Mouse (Mus musculus): ENCODE data around the gene Iqce. TPM values are rescaled to one million over a fixed set of nuclear protein-coding genes. Genes with fewer than 3 reads are reported as not detected.

Iqce gene
- polyA plus RNA-seq, 1 experiment from 2014 or later = 22.3 TPM

DNA sequence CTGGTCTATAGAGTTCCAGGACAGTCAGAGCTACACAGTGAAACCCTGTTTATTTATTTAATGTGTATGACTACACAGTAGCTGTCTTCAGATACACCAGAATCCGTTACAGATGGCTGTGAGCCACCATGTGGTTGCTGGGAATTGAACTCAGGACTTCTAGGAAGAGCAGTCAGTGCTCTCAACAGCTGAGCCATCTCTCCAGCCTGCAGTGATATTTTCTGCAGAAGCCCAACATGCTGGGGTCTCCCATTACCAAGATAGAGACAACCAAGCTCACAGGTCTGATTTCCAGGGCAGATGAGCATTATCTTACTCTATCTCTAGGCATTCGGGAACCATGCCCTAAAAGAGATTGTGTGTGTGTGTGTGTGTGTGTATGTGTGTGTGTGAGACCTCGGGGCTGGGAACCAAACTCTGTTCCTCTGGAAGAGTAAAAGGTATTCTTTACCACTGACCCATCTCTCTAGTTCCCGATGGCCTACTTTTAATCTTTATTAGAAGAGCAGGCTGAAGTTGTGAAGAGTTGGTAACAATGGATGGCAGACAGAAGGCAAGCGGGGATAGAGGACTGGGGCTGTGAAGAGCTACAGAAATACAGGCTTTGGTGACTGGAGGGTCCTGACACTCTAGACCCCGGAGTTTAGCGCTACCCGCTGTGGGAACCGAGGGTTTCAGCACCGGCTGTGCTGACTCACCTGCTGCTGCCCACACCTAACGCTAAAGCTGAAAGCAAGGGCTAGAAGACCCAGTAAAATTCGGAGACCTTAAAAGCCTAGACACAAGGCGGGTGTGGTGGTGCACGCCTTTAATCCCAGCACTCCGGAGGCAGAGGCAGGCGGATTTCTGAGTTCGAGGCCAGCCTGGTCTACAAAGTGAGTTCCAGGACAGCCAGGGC, 1.6 kb upstream of the Iqce start:
- no peak for ATAC-seq (ENCODE audit: insufficient number of reproducible peaks, low FRiP score, low TSS enrichment, low read depth)
- Histone ChIP-seq H3K4me2 (peak overlapping the region; percentile 76), H3K36me3 (peaks cover 14% of the 10 kb centered on the region), H3K27me3 (no peaks in the 10 kb centered on the region), H3K9ac (no peak overlapping the region), H3K9me3 (no peaks in the 10 kb centered on the region), H3K27ac (peak overlapping the region; percentile 92), H3K4me3 (peak overlapping the region; percentile 58), H3K4me1 (peaks cover 35% of the 10 kb centered on the region)
- WGBS = 38% methylated on average over 17 of the region's 17 CpGs

DNA sequence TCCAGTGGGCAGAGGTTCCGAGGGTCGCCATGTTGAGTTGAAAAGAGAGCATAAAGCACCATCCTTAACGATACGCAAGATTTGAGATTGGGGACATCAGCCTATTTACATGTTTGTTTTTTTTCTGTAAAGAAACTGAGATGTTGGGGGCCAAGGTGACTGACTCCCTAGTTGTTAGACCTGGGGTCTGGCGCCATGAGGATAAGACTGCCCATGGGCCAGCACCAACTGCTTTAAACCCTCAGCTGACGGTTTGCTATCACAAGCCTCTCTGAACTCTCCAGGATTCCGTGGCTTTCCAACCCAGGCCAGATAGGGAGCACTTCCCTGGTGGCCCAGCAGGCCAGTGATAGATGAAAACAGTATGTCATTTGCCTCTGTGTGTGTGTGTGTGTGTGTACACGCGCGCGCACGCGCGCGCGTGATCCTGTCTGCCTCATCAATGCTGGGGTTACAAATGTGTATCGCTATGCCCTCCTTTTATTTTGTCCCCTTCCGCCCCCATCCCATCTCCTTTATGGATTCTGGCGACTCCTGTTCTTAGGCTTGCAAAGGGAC, 519 bp upstream of the Iqce start:
- no peaks in the 10 kb centered on the region for H3K27me3 ChIP-seq
- peak overlapping the region; percentile 75 for H3K4me2 ChIP-seq
- peak overlapping the region; percentile 83; the same call in 1 of the 2 replicates for H3K9ac ChIP-seq
- no peaks in the 10 kb centered on the region for H3K9me3 ChIP-seq
- peaks cover 16% of the 10 kb centered on the region for H3K36me3 ChIP-seq
- H3K27ac ChIP-seq = peak overlapping the region; percentile 91
- peak overlapping the region; percentile 90 for H3K4me3 ChIP-seq
- WGBS = 69% methylated on average over 19 of the region's 19 CpGs
- H3K4me1 ChIP-seq = peaks cover 35% of the 10 kb centered on the region
- no peak for ATAC-seq (ENCODE audit: insufficient number of reproducible peaks, low FRiP score, low TSS enrichment, low read depth)

DNA sequence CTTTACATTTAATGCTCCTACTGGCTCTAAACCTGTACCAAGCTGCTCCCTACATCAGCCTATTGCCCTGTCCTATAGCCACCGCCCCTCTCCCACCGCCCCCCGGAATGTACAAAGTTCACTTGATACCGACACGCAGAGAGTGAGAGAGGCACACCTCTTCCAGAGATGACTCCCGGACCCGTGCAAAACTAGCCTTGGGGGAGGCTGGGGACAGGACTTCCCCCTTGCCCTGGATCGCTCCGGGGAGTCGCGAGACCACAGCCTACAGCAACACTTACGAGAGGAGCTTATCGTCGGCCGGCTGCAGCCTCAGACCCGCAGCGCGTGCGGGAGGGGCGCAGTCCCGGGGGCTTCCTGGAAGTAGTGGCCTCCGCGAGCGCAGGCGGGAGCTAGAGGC, 517 bp downstream of the Iqce start:
- Histone ChIP-seq H3K9ac (peak overlapping the region; percentile 83), H3K36me3 (peaks cover 19% of the 10 kb centered on the region), H3K9me3 (no peaks in the 10 kb centered on the region), H3K27ac (peak overlapping the region; percentile 91), H3K4me1 (peaks cover 35% of the 10 kb centered on the region), H3K4me3 (peak overlapping the region; percentile 90), H3K27me3 (no peaks in the 10 kb centered on the region), H3K4me2 (peak overlapping the region; percentile 75)
- ATAC-seq (ENCODE audit: insufficient number of reproducible peaks, low FRiP score, low TSS enrichment, low read depth) = no peak
- under 1% methylated on average over 25 of the region's 25 CpGs for WGBS

DNA sequence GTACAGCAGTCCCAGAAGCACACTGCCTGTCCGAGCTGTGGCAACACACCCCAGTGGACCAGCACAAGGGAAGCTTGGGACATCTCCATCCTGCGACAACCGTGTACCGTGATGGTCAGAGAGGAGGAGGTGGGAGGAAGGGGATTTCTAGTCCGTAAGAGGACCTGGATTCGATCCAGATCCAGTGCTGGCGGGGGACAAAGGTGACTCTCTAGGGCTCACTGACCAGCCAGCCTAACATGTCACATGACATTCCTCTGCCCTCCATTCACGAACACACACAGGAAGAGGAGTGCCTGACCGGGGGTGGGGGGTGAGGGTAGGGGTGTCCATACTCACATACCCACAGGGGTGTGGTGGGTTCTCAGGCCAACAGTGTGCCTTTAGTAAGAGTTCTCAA, 2.4 kb downstream of the Iqce start:
- 82% methylated on average over 9 of the region's 9 CpGs for WGBS

DNA sequence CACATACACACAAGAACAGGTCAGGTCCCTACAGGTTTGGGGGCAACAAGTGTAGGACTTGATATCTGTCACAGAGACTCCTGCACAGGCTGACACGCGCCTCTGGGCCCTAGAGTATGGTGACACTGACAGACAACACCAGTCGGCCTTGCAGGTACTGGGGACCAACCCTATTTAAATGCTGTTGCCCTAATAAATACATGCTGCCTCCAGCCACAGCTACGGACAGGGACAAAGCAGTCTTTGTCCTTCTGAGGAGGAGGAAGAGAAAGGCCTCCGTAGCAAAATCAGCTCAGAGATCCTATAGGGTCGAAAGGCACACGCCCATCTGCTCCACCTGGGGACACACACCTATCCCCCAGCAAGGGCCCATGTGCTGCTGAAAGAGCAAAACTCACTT, 6.2 kb downstream of the Iqce start:
- peaks cover 8% of the 10 kb centered on the region for H3K4me1 ChIP-seq
- no peak overlapping the region for H3K4me2 ChIP-seq
- peaks cover 61% of the 10 kb centered on the region for H3K36me3 ChIP-seq
- H3K27me3 ChIP-seq = no peaks in the 10 kb centered on the region
- H3K4me3 ChIP-seq = no peak overlapping the region
- H3K9ac ChIP-seq = no peak overlapping the region
- no peaks in the 10 kb centered on the region for H3K9me3 ChIP-seq
- H3K27ac ChIP-seq = no peak overlapping the region
- no peak for ATAC-seq (ENCODE audit: insufficient number of reproducible peaks, low FRiP score, low TSS enrichment, low read depth)
- 85% methylated on average over 7 of the region's 7 CpGs for WGBS

More for the DNA sequence above, 2.4 kb downstream of the Iqce start:
- Histone ChIP-seq H3K27ac (no peak overlapping the region), H3K27me3 (no peaks in the 10 kb centered on the region), H3K9ac (no peak overlapping the region), H3K4me3 (no peak overlapping the region), H3K4me1 (peaks cover 25% of the 10 kb centered on the region), H3K9me3 (no peaks in the 10 kb centered on the region), H3K36me3 (peaks cover 33% of the 10 kb centered on the region), H3K4me2 (no peak overlapping the region)
- ATAC-seq (ENCODE audit: insufficient number of reproducible peaks, low FRiP score, low TSS enrichment, low read depth) = no peak

DNA sequence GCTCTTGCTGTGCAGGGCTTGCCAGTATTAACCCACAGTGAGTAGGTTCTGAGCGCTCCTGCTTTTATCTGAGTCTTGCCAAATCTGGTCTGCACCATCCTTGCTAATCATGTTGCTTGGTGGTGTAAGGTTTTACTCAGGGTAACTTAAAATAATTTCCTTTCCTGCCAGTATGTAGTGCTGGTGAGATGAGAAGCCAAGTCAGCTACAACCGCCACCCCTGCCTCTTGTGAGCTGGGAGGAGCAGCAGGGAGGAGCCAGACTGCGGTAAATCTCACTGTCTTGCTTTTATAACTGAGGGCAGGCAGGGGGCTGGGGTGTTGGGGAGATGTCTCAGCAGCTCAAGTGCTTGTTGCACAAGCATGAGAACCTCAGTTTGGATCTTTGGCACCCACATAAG, 13.7 kb downstream of the Iqce start:
- Histone ChIP-seq H3K4me2 (no peak overlapping the region), H3K4me1 (0 out of 2 replicates have a peak, but pooled peaks cover 2% of the 10 kb centered on the region), H3K27ac (no peak overlapping the region), H3K27me3 (no peaks in the 10 kb centered on the region), H3K4me3 (no peak overlapping the region), H3K36me3 (peaks cover 76% of the 10 kb centered on the region), H3K9me3 (no peaks in the 10 kb centered on the region), H3K9ac (no peak overlapping the region)
- 62% methylated on average over 3 of the region's 3 CpGs for WGBS
- no peak for ATAC-seq (ENCODE audit: insufficient number of reproducible peaks, low FRiP score, low TSS enrichment, low read depth)

DNA sequence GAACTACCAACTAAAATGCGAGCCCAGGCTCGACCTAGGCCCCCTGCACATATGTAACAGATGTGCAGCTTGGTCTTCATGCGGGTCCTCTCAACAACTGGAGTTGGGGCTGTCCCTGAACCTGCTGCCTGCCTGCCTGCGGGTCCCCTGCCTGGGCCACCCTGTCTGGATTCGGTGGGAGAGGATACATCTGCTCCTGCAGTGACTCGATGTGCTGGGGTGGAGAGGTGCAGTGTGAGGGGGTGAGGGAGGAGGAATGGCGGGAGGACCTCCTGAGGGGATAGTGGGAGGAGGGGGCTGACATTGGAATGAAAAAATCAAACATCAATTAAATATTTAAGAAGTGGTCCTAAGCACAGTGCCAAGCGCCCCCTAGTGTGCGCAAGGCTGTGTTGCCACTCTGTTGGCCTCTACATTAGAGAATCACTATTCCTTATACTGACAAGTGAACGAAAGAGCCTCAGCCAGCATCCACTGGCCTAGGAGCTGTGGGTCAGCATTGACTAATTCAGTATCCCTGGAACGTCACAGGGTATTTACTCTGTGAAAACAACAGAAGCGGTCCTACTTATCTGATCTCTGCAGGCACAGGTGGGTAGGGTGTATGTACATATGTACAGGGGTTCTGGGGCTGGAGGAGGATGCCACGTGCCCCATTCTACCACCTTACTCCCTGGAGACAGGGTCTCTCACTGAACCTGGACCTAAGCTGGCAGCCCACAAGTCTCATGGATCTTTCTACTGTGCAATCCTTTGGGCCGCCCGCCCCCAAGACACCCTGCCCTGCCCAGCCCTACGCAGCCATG, 17.6 kb downstream of the Iqce start:
- no peak for ATAC-seq (ENCODE audit: insufficient number of reproducible peaks, low FRiP score, low TSS enrichment, low read depth)
- Histone ChIP-seq H3K36me3 (peaks cover 69% of the 10 kb centered on the region), H3K27me3 (no peaks in the 10 kb centered on the region), H3K4me3 (no peak overlapping the region), H3K9me3 (no peaks in the 10 kb centered on the region), H3K9ac (no peak overlapping the region), H3K27ac (no peak overlapping the region), H3K4me2 (no peak overlapping the region), H3K4me1 (0 out of 2 replicates have a peak, but pooled peaks cover 2% of the 10 kb centered on the region)
- 51% methylated on average over 16 of the region's 16 CpGs for WGBS

DNA sequence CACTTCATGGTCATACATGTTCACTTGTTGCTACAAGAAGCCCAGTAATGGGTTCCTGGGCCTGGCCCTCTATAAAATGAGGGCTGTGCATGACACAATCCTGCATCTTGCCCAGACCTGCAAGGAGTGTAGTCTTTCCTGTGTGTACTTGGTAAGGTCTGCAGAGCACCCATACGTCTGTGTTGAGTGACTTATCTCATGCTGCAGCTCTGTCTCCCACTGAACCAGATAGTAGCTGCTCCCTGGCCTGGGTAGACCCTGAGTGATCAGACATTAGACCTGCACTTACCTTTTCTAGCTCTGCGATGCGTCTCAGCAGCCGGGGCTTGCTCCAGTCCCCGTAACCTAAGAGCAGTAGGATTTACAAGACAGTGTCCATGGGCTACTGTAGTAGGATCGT, 20.1 kb downstream of the Iqce start:
- H3K4me3 ChIP-seq = no peak overlapping the region
- no peaks in the 10 kb centered on the region for H3K27me3 ChIP-seq
- peaks cover 67% of the 10 kb centered on the region for H3K36me3 ChIP-seq
- H3K9ac ChIP-seq = no peak overlapping the region
- 0 out of 2 replicates have a peak overlapping the region, but pooled peaks have one; percentile 22 for H3K27ac ChIP-seq
- H3K4me2 ChIP-seq = no peak overlapping the region
- H3K9me3 ChIP-seq = no peaks in the 10 kb centered on the region
- H3K4me1 ChIP-seq = 0 out of 2 replicates have a peak, but pooled peaks cover 2% of the 10 kb centered on the region
- 91% methylated on average over 6 of the region's 6 CpGs for WGBS
- no peak for ATAC-seq (ENCODE audit: insufficient number of reproducible peaks, low FRiP score, low TSS enrichment, low read depth)

DNA sequence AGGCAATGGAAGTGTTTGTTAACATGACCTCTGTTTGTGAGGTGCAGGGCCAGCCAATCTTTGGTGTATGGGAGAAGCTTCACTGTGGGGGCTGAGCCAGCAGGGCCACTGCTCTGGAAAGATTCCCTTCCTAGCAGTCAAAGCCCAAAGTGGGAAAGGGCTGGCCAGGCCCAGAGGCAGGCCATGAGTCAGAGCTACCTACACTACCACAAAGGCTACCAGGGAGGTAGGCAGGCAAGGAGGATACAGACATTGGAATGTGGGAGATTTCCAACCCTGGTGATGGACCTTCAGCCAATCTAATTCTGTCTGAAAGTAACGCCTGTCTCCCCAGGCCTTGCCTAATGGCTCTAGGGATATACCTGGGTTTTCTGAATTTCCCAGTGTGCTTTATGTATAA, 21.2 kb downstream of the Iqce start:
- H3K4me1 ChIP-seq = 0 out of 2 replicates have a peak, but pooled peaks cover 5% of the 10 kb centered on the region
- no peak for ATAC-seq (ENCODE audit: insufficient number of reproducible peaks, low FRiP score, low TSS enrichment, low read depth)
- whole genome bisulfite sequencing = 86% methylated on average over 1 of the region's 1 CpGs
- H3K9ac ChIP-seq = no peak overlapping the region
- no peaks in the 10 kb centered on the region for H3K27me3 ChIP-seq
- no peak overlapping the region for H3K4me2 ChIP-seq
- peaks cover 67% of the 10 kb centered on the region for H3K36me3 ChIP-seq
- no peak overlapping the region for H3K27ac ChIP-seq
- no peak overlapping the region for H3K4me3 ChIP-seq
- H3K9me3 ChIP-seq = no peaks in the 10 kb centered on the region

DNA sequence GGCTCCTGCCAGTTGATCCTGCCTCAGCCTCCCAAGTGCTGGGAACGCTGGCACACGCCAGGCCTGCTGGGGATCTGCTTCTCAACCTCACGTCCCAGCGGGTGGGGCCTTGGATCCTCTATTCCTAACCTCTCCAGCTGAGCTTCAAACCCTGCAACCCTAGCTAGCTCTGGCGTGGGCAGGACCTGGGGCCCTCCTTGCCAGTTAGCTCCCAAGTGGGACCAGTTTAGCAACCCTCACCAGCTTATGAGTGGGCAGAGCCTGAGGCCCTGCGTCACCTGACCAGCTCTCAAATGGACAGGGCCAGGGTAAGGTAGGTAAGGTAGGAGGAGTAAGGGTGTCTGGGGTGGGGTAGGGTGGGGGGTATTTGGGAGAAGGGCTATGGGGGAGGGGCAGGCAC, 22.1 kb downstream of the Iqce start:
- H3K36me3 ChIP-seq = peaks cover 71% of the 10 kb centered on the region

DNA sequence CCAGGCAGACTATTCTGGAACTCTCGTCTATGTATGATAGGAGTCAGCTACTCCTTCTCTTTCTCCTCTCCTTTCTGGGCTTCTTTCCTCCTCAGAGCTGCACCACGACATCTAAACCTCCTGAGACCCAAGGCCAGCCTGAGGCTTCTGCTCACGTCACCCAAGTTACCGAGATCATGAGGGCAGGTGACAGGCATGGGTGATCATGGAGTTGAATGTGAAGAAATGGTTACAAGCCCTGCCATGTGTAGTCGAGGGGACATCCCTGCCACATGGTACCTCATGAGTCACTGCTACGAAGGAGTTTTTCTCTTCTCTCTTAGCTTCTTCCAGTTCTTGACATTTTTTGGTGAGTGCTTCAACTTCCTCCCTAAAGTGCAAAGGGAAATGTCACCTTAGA, 25.0 kb downstream of the Iqce start:
- peaks cover 73% of the 10 kb centered on the region for H3K36me3 ChIP-seq
- H3K4me1 ChIP-seq = 0 out of 2 replicates have a peak, but pooled peaks cover 8% of the 10 kb centered on the region
- H3K4me3 ChIP-seq = no peak overlapping the region
- no peaks in the 10 kb centered on the region for H3K27me3 ChIP-seq
- H3K9ac ChIP-seq = no peak overlapping the region
- H3K4me2 ChIP-seq = no peak overlapping the region
- 92% methylated on average over 6 of the region's 6 CpGs for WGBS
- no peaks in the 10 kb centered on the region for H3K9me3 ChIP-seq
- ATAC-seq (ENCODE audit: insufficient number of reproducible peaks, low FRiP score, low TSS enrichment, low read depth) = no peak
- no peak overlapping the region for H3K27ac ChIP-seq

More for the DNA sequence above, 22.1 kb downstream of the Iqce start:
- WGBS = 84% methylated on average over 6 of the region's 6 CpGs
- Histone ChIP-seq H3K4me3 (no peak overlapping the region), H3K9ac (no peak overlapping the region), H3K4me1 (0 out of 2 replicates have a peak, but pooled peaks cover 10% of the 10 kb centered on the region), H3K27me3 (no peaks in the 10 kb centered on the region), H3K9me3 (no peaks in the 10 kb centered on the region), H3K27ac (no peak overlapping the region), H3K4me2 (no peak overlapping the region)
- ATAC-seq (ENCODE audit: insufficient number of reproducible peaks, low FRiP score, low TSS enrichment, low read depth) = no peak

Measured in limb, embryonic 15.5 days (tissue).